Mouse (Mus musculus): ENCODE results near the gene Dpp6. TPM values are rescaled to one million over a fixed set of nuclear protein-coding genes. Genes with fewer than 3 reads are reported as not detected.

Dpp6 gene
- polyA plus RNA-seq, 1 experiment from 2014 or later, result 0.22 TPM

DNA sequence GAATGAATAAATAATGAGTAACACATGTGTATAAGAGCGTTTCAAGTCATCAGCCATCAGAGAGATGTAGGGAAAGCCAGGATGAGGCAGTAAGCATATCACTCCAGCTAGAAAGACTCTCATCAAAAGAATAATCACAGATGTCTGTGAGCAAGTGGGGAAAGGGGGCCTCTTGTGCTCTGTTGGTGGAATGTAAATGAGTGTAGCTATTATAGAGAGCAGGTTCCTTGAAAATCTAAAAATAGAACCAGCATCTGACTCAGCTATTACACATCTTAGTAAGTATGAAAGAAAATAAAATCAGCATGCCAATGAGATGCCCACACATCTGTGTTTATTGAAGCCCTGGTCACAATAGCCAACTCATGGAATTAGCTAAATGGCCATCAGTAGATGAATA is 264.3 kb downstream of the Dpp6 start:
- Histone ChIP-seq H3K4me1 (ENCODE audit: insufficient read depth) (no peaks in the 10 kb centered on the region), H3K4me2 (no peak overlapping the region), H3K27me3 (ENCODE audit: insufficient read depth, low read length) (no peaks in the 10 kb centered on the region), H3K9ac (no peak overlapping the region), H3K27ac (ENCODE audit: low read depth) (no peak overlapping the region), H3K36me3 (ENCODE audit: insufficient read depth) (no peaks in the 10 kb centered on the region), H3K4me3 (ENCODE audit: low read depth, low read length) (no peak overlapping the region), H3K9me3 (ENCODE audit: low read depth, low read length) (no peaks in the 10 kb centered on the region)
- TF ChIP-seq CTCF (IDR thresholded peaks at IDR 0.05; ENCODE audit: low read depth), result no peak
- ATAC-seq (ENCODE audit: insufficient read depth), result no peak
- no peak for DNase-seq
- 63% methylated on average over 1 of the region's 1 CpGs for WGBS

DNA sequence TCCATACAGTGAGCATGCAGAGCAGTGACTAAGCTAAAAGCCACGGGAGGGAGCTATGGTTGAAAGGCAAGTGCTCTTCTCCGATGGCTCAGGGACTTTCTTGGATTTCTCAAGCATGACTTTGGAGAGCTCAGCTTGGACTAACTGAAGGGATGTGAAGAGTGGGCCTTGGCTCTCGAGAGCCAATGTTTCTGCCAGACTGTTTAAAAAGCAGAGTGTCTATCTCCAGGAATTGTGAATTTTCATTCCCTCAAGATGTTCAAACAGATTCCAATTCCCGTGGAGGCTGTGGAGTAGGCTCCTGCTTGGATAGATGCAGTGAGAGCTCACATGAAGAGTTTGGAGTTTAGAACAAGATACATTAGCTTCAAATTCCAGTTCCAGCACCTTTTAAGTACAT is 266.8 kb downstream of the Dpp6 start:
- no peak for TF ChIP-seq CTCF (IDR thresholded peaks at IDR 0.05; ENCODE audit: low read depth)
- no peaks in the 10 kb centered on the region for H3K9me3 ChIP-seq (ENCODE audit: low read depth, low read length)
- no peak overlapping the region for H3K9ac ChIP-seq
- H3K27me3 ChIP-seq (ENCODE audit: insufficient read depth, low read length), result no peaks in the 10 kb centered on the region
- 62% methylated on average over 4 of the region's 4 CpGs for WGBS
- H3K27ac ChIP-seq (ENCODE audit: low read depth), result no peak overlapping the region
- H3K4me3 ChIP-seq (ENCODE audit: low read depth, low read length), result no peak overlapping the region
- no peak overlapping the region for H3K4me2 ChIP-seq
- H3K36me3 ChIP-seq (ENCODE audit: insufficient read depth), result no peaks in the 10 kb centered on the region
- ATAC-seq (ENCODE audit: insufficient read depth), result no peak
- DNase-seq, result no peak
- no peaks in the 10 kb centered on the region for H3K4me1 ChIP-seq (ENCODE audit: insufficient read depth)

DNA sequence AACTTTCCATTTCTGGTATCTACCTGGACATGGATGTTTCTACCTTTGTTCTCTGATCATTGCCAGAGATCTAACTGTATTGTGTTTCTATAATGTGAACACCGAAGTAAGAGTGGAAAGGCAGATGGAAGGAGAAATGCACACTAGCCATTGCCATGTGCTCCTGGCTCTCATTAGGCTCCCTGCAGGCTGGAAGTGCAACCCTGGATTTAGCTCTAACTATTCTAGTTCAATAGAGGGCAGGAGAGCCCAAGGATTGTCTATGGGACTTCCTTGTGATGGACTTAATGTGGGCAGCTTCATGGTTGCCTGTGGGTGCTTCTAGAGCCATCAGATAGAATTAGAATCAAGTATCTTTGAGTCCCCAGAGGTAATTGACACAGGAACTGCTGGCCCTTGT is 291.2 kb downstream of the Dpp6 start:
- no peaks in the 10 kb centered on the region for H3K36me3 ChIP-seq (ENCODE audit: insufficient read depth)
- TF ChIP-seq CTCF (IDR thresholded peaks at IDR 0.05; ENCODE audit: low read depth), result no peak
- DNase-seq (no peak), ATAC-seq (ENCODE audit: insufficient read depth) (no peak)
- H3K4me3 ChIP-seq (ENCODE audit: low read depth, low read length), result no peak overlapping the region
- no peaks in the 10 kb centered on the region for H3K4me1 ChIP-seq (ENCODE audit: insufficient read depth)
- no peaks in the 10 kb centered on the region for H3K27me3 ChIP-seq (ENCODE audit: insufficient read depth, low read length)
- no peak overlapping the region for H3K27ac ChIP-seq (ENCODE audit: low read depth)
- WGBS, result 90% methylated on average over 1 of the region's 1 CpGs
- H3K9me3 ChIP-seq (ENCODE audit: low read depth, low read length), result no peaks in the 10 kb centered on the region
- H3K4me2 ChIP-seq, result no peak overlapping the region
- no peak overlapping the region for H3K9ac ChIP-seq

DNA sequence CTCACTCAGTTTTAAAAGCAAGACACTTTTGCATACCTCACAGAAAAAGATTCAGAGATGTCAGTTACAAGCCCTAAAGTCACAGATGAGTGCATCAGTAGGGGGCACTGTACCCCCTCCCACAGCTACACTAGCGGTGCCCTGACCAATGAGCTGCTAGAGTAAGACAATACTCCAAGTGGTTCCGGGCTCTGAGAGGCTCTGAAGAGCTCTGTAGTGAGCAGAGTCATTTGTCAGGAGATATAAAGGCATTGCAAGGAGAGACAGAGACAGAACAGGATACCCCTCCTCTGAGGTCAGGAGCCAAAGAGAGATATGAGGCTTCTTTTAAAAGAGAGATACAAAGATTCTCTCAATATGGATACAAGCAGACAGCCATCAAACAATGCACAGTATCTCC is 305.5 kb downstream of the Dpp6 start:
- Histone ChIP-seq H3K9ac (no peak overlapping the region), H3K27ac (ENCODE audit: low read depth) (no peak overlapping the region), H3K4me3 (ENCODE audit: low read depth, low read length) (no peak overlapping the region), H3K4me2 (no peak overlapping the region), H3K9me3 (ENCODE audit: low read depth, low read length) (no peaks in the 10 kb centered on the region), H3K36me3 (ENCODE audit: insufficient read depth) (no peaks in the 10 kb centered on the region), H3K27me3 (ENCODE audit: insufficient read depth, low read length) (no peaks in the 10 kb centered on the region), H3K4me1 (ENCODE audit: insufficient read depth) (no peaks in the 10 kb centered on the region)
- TF ChIP-seq CTCF (IDR thresholded peaks at IDR 0.05; ENCODE audit: low read depth), result no peak
- ATAC-seq (ENCODE audit: insufficient read depth), result no peak
- WGBS, result 35% methylated on average over 2 of the region's 2 CpGs
- DNase-seq, result no peak

DNA sequence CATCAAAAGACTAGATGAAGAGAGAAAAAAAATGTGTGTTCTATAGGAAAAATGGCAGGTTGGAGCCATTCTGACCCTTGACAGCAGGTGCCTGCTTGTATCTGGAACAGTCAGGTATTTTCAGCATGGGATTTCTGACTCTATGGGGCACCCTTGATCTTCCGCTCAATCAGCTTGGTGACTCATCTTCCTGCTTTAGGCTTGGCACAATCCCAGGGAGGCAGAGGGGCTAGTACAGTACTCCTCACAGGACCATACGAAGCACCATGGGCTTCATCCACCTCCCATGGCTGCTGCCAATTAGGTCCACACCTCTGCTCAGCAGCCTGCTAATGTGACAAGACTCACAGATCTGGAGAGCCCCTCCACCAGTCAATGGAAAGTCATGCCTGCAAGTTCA is 305.9 kb downstream of the Dpp6 start:
- no peaks in the 10 kb centered on the region for H3K27me3 ChIP-seq (ENCODE audit: insufficient read depth, low read length)
- no peaks in the 10 kb centered on the region for H3K9me3 ChIP-seq (ENCODE audit: low read depth, low read length)
- no peak for ATAC-seq (ENCODE audit: insufficient read depth)
- H3K36me3 ChIP-seq (ENCODE audit: insufficient read depth), result no peaks in the 10 kb centered on the region
- WGBS, result 81% methylated on average over 2 of the region's 2 CpGs
- no peak overlapping the region for H3K27ac ChIP-seq (ENCODE audit: low read depth)
- no peaks in the 10 kb centered on the region for H3K4me1 ChIP-seq (ENCODE audit: insufficient read depth)
- H3K4me2 ChIP-seq, result no peak overlapping the region
- H3K9ac ChIP-seq, result no peak overlapping the region
- H3K4me3 ChIP-seq (ENCODE audit: low read depth, low read length), result no peak overlapping the region
- TF ChIP-seq CTCF (IDR thresholded peaks at IDR 0.05; ENCODE audit: low read depth), result no peak
- no peak for DNase-seq

DNA sequence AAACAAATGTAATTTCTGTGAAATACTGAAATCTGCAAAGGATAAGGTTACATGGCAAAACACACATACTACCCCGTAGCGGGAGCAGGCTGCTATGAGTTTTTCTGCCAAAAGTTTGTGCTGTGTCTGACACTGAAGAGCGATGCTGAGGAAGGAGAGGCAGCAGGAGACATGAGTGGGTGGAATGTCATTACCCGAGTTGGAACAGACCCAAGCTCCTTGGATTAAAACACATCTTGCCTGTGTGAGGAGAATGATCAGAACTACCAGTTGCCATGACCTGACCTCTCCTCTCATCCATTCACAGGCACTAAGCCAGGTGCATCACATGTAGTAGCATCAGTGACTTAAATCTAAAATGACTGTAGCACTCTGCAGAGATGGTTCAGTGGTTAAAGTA is 309.0 kb downstream of the Dpp6 start:
- 64% methylated on average over 4 of the region's 4 CpGs for WGBS
- Histone ChIP-seq H3K4me3 (ENCODE audit: low read depth, low read length) (no peak overlapping the region), H3K4me1 (ENCODE audit: insufficient read depth) (no peaks in the 10 kb centered on the region), H3K27me3 (ENCODE audit: insufficient read depth, low read length) (no peaks in the 10 kb centered on the region), H3K9me3 (ENCODE audit: low read depth, low read length) (no peaks in the 10 kb centered on the region), H3K36me3 (ENCODE audit: insufficient read depth) (no peaks in the 10 kb centered on the region), H3K4me2 (no peak overlapping the region), H3K9ac (no peak overlapping the region), H3K27ac (ENCODE audit: low read depth) (no peak overlapping the region)
- TF ChIP-seq CTCF (IDR thresholded peaks at IDR 0.05; ENCODE audit: low read depth), result no peak
- no peak for DNase-seq
- no peak for ATAC-seq (ENCODE audit: insufficient read depth)

DNA sequence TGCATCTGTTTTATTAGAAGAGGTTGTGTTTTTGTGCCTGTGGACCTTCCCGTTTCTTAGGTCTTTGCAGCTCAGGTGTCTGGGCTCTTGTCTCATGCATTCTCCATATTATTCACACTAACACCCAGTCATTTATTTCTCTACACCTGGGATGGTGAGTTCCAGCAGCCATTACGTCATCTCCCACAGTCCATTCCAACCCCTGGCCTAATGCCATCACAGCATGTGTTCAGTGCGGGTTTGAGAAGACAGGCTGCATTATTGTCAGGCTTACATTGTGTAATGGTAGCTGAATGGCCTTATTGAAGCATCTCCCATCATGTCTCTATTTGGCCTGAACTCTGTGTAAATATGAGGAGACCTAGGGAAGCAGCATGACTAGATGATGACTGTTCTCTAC is 316.2 kb downstream of the Dpp6 start:
- ATAC-seq (ENCODE audit: insufficient read depth) (no peak), DNase-seq (no peak)
- Histone ChIP-seq H3K27ac (ENCODE audit: low read depth) (no peak overlapping the region), H3K9ac (no peak overlapping the region), H3K4me1 (ENCODE audit: insufficient read depth) (no peaks in the 10 kb centered on the region), H3K9me3 (ENCODE audit: low read depth, low read length) (no peaks in the 10 kb centered on the region), H3K27me3 (ENCODE audit: insufficient read depth, low read length) (no peaks in the 10 kb centered on the region), H3K36me3 (ENCODE audit: insufficient read depth) (no peaks in the 10 kb centered on the region), H3K4me2 (no peak overlapping the region), H3K4me3 (ENCODE audit: low read depth, low read length) (no peak overlapping the region)
- no peak for TF ChIP-seq CTCF (IDR thresholded peaks at IDR 0.05; ENCODE audit: low read depth)
- WGBS, result 60% methylated on average over 3 of the region's 3 CpGs

DNA sequence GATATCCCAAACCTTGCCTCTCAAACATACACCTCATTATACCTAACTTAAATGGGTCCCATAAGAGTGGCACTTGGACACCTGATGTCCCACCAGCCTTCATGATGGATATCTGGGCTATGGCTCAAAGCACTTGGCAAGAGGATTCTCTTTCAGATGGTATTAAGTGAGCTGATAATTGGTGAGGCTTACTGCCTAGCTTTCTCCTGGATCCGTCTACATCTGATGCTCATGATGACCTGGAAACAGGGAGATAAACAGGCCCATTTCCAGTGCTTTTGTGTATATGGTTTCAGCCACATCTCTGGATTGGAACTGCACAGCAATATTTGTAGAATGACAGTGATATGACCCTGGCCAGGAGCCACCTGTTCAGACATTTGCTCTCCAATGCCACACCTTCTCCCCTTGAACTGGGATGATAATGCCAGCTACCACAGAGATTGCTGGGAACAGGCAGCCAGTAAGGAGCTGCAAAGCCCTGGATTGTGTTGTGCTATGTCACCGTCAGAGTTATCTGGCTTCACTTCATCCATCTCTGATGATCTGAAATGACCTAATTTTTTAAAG is 317.5 kb downstream of the Dpp6 start:
- no peak for TF ChIP-seq CTCF (IDR thresholded peaks at IDR 0.05; ENCODE audit: low read depth)
- ATAC-seq (ENCODE audit: insufficient read depth) (no peak), DNase-seq (no peak)
- no peak overlapping the region for H3K9ac ChIP-seq
- WGBS, result 55% methylated on average over 2 of the region's 2 CpGs
- no peak overlapping the region for H3K27ac ChIP-seq (ENCODE audit: low read depth)
- no peaks in the 10 kb centered on the region for H3K27me3 ChIP-seq (ENCODE audit: insufficient read depth, low read length)
- no peaks in the 10 kb centered on the region for H3K9me3 ChIP-seq (ENCODE audit: low read depth, low read length)
- no peaks in the 10 kb centered on the region for H3K4me1 ChIP-seq (ENCODE audit: insufficient read depth)
- no peak overlapping the region for H3K4me3 ChIP-seq (ENCODE audit: low read depth, low read length)
- H3K36me3 ChIP-seq (ENCODE audit: insufficient read depth), result no peaks in the 10 kb centered on the region
- H3K4me2 ChIP-seq, result no peak overlapping the region
